Mouse (Mus musculus) T-helper 2 cell (primary cell): ENCODE results near the gene Map3k6.

Source experiments
- in situ Hi-C: fragments of 300-600 bp; cut with MboI, MseI; formaldehyde crosslinking; loops from one replicate; pipeline ENCODE4 v1.15.1; 2025; ENCODE audit warnings: high pct_unique_total_duplicates

Map3k6 gene

GRCm38 (mm10) chr4:133240490-133240921 is at the start of gene Map3k6:
TSS of gene Map3k6 (plus strand) at chr4:133240818.
- in situ Hi-C loops, result no loop called here

- in situ Hi-C loops, result no loop called here
Observed at GRCm38 (mm10) chr4:133194482-133194881, 46.1 kb upstream of the Map3k6 start.

GRCm38 (mm10) chr4:133195014-133195413 is 45.6 kb upstream of the Map3k6 start:
- in situ Hi-C loops, result no loop called here

DNA sequence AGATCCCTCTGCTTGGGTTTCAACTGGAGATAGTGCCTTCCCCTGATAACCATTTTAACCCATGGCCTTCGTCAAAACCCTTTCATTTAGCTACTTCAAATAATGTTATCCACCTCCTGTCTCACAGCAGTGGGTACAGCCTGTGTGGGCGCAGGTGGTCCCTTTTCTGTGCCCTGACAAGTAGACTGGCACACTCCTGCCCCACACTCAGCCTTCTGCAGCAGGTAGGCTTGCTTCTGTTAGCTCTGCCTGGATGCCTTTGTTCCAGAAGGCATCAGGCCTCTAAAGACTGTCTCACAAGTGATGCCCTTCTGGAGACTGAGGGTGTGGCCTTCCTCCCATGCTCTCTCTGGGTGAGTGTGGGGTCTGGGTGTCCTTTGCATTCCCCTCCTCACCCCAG is 44.5 kb upstream of the Map3k6 start:
- in situ Hi-C loops, result no loop called here

GRCm38 (mm10) chr4:133196852-133197251 is 43.8 kb upstream of the Map3k6 start:
- in situ Hi-C loops, result no loop called here

DNA sequence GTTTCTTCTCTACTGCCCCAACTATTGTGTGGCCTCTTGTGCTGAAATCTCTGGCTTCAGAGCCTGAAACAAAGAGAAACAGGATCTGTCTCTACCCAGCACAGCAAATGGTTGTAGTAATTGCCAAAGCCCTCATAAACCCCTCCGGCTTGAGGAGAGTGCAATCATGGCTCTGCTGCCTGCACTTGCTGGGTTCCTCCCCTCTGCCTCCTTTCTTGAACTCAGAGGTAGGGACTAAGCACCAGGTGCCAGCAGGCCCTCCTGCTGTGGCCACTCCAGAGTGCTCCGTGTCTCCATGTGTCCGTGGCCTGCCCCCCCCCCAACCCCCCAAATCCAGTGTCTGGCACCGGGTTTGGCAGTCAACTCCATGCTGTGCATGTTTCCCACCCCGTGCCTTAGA is 43.3 kb upstream of the Map3k6 start:
- in situ Hi-C loops, result no loop called here

DNA sequence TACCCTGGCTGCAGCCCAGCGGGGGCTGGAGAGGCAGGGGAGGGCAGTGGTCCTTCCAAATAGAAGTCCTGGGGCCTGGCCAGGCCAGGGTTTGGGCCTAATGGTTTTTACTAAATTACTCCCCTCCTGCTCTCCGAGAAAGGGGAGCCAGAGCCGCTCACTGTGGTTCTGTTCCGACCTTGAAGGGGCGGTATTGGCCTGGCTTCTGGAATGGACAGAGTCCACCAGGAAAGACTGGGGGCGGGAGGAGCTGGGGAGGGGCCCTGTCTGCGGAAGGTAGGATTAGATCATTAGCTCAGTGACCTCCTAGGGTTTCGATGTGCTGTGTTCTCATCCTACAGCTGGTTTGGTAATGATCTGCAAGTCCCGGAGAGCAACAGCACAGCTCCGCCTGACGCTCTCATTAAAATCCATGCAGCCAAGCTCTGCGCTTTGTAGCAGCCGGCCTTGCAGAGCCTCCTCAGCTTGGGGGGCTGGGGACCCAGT is 42.8 kb upstream of the Map3k6 start:
- in situ Hi-C loops, result no loop called here

DNA sequence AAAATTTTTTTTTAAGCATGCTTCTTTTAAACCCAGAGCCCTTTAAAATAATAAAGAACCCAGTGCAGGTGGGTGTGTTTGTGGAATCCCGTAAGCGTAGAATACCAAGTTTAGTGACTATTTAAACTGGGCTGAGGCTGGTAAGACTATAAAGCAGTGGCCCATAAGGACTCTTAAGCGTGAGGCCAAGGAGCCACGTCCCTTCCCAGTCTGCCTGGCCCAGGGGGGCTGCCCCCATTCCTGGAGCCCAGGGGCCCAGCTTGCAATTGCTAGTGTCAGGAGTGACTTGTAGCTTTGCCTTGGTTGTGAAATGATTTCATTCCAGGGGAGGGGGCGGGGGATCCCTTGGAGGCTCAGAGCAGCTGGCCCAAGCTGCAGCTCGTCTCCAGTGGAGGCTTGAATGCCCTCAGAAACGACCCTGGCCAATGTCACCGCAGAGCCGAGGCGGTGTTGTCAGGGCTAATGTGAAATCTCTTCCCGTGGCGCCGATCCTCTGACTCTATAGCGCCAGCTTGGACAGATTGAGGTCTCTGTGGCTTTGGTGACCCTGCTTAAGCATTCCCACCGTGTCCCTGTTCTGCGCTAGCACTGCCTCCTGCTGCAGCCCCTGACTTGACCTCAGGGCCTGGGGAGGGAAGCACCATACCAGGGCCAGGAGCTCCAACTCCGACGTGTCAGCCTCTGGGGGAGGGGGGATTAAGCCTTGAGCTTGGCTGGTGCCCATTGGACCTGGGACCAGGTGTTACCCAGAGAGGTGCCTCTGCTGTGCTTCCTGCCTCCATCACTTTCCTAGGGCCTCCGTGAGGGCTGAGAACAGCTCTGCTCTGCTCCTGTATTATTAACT is 42.1 kb upstream of the Map3k6 start:
- in situ Hi-C loops, result no loop called here

DNA sequence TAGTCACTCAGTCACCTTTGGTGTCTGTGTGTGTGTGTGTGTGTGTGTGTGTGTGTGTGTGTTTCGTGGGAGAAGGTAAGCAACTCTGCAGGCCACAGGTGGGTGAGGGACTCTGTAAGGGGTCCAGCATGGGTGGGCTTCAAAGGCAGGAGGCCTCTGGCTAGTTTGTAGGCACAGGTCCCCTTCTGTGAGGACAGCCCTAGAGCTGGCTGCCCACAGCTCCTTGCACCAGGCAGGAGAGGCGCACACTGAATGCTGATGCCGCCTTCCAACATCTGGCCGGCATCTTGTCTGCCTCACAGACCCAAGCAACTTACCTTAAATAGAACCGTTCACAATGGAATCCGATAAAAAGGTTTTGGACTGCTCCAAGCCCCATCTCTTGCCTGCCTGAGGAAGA is 40.9 kb upstream of the Map3k6 start:
- in situ Hi-C loops, result no loop called here

GRCm38 (mm10) chr4:133200343-133200742 is 40.3 kb upstream of the Map3k6 start:
- in situ Hi-C loops, result no loop called here

DNA sequence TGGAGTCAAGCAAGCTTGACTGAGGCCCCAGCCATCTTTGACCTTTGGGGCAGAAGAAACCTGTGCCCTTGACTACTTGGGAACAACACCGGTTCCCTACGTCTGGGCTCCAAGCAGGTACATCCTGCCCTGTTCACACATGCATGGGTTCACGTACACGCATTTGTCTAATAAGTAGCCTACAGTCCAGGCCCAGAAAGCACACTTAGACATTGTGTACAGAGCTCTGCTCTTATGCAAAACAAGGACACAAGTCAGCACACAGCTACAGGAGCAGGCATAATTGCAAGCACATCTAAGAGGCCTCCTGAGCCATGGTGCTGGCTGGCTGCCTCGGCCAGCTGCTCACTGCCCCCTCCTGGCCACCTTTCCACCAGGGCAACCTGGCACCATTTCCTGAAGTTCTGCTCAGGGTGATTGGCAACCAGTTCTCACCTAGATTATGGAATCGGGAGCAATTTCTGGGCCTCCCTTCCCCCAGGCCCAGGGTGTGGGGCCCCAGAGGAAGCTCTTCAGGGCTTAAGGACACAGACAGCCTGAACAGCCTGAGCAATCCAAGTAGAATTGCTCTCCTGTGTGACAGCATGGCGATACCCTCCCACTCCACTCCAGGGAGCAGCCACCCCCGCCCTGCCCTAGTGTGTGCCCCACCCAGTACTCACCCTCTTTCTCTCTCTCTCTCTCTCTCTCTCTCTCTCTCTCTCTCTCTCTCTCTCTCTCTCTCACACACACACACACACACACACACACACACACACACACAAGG is 39.4 kb upstream of the Map3k6 start:
- in situ Hi-C loops, result no loop called here

- in situ Hi-C loops, result no loop called here
Observed at GRCm38 (mm10) chr4:133202254-133202653, 38.4 kb upstream of the Map3k6 start.

GRCm38 (mm10) chr4:133203591-133203990 is 37.0 kb upstream of the Map3k6 start:
- in situ Hi-C loops, result no loop called here

GRCm38 (mm10) chr4:133204379-133204778 is 36.2 kb upstream of the Map3k6 start:
- in situ Hi-C loops, result no loop called here

DNA sequence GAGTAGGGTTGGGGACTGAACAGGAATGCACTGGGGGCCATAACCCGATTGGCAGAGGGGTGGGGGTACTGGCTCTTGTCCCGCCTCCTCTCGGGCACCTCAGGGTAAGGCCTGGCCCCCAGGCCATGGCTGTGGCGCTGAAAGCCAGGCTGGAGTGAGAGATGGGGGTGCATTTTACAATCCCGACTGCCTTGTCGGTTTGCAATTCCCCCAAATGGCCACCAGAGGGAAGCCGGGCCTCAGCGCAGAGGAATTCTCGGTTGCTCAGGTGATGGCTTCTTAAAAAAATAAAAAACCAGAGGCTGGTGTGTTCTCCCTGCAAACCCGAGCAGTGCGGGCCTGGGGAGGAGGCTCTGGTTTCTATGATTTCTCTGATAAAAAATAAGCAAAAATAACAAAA is 31.3 kb upstream of the Map3k6 start:
- in situ Hi-C loops, result no loop called here

- in situ Hi-C loops, result loop anchor here (5.0 kb wide), 1 partner anchor 87 kb away; no protein-coding TSS in a partner anchor
Observed at GRCm38 (mm10) chr4:133210023-133210787, 30.4 kb upstream of the Map3k6 start.

DNA sequence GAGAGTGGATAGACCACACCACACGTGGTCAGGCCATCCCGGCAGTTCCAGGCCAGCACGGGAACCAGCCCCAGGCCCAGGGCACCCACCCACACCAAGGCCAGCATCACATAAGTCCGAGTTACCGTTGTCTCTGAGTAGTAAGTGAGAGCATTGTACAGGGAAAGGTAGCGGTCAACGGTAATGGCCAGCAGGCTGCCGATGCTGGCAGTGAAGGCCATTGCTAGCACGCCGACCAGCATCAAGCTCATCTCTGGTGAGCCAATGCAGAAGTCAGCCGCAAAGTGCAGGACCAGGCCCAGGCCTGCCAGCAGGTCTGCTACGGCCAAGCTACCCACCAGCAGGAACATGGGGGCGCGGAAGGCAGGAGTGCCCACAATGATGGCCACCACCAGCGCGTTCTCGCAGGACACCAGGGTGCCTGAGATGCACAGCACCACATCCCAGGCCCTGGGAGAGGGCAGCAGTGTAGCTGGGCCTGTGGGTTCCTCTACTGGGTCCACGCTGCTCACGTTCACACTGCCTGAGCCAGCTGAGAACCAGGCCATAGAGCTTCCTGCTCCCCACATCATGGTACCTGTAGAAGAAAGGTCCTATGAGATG is 29.7 kb upstream of the Map3k6 start:
- in situ Hi-C loops, result loop anchor here (5.0 kb wide), 1 partner anchor 86 kb away; no protein-coding TSS in a partner anchor

GRCm38 (mm10) chr4:133211751-133212561 is 28.7 kb upstream of the Map3k6 start, which contains the start of the genes Cd164l2 and Gpr3:
TSS of gene Cd164l2 (plus strand) at chr4:133212131.
TSS of gene Gpr3 (minus strand) at chr4:133212536.
- in situ Hi-C loops, result loop anchor here (5.0 kb wide), 1 partner anchor 85 kb away; no protein-coding TSS in a partner anchor

DNA sequence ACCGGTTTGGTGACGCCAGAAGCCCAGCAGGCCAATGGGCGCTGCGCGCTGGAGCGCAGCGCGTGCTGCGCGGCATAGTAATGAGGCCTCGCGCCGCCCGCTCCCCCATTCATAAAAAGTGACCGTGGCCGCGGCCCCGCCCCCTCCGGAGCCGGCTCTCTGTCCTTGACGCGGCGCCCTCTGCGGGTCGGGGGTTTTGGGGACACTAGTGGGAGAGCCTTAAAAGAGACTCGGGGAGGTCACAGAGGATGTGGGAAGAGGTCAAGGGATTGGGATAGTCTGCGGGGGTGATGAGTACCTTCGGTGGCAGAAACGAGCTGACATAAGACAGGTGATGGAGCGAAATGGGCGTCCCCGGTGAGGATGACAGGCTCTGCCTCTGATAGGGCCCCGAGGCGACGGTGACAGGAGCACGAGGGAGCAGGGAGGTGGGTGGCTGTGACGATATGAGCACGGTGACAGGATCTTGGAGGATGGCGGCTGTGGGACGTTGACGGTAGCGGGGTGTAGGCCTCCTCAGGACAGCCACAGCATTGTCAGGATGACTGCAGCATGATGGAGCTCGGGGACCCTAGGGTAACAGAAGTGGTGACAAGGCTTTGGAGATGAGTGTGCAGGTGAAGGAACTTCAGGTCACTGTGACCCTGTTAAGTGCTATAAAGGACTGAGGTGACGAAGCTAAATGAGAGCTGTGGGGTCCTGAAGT is 27.9 kb upstream of the Map3k6 start:
- in situ Hi-C loops, result loop anchor here (5.0 kb wide), 1 partner anchor 85 kb away; no protein-coding TSS in a partner anchor

DNA sequence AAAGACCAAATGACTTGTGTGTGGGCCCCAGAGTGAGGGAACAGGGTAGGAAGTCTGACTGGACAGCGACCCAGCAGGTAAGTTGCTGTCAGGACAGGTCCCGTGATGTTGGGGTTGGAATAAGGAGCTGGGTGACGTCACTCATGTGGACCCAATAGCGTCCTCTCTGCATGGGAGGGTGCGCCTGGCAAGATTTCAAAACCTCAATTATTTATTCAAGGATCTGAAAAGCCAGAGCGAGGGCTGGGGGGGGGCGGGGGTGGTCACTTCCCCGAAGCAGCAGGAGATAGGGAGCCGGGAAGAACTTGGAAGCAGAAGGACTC is 27.4 kb upstream of the Map3k6 start:
- in situ Hi-C loops, result loop anchor here (5.0 kb wide), 1 partner anchor 84 kb away; no protein-coding TSS in a partner anchor
